Mouse (Mus musculus): ENCODE results near the gene Gtf2h5. TPM values are rescaled to one million over a fixed set of nuclear protein-coding genes. Genes with fewer than 3 reads are reported as not detected.

The Gtf2h5 gene
- polyA plus RNA-seq (2011; ENCODE audit: insufficient read length, low read depth, missing spikeins) = 69.2 and 75.1 TPM in 2 replicates

- TF ChIP-seq POLR2A (IDR thresholded peaks at IDR 0.05; ENCODE audit: low read depth, low read length) (peak; percentile 86), CTCF (IDR thresholded peaks at IDR 0.05; ENCODE audit: borderline replicate concordance, insufficient read depth, low read length) (no peak)
- peaks cover 2% of the 10 kb centered on the region; the same call in 1 of the 2 replicates for H3K4me1 ChIP-seq (ENCODE audit: control insufficient read depth, insufficient read depth, low read length)
- peak within 1 kb of the TSS; percentile 78 for H3K4me3 ChIP-seq (ENCODE audit: insufficient read depth, low read length)
- H3K27ac ChIP-seq (ENCODE audit: insufficient read depth, low read length) = peak within 1 kb of the TSS; percentile 3; the same call in 1 of the 2 replicates
Observed at GRCm38 (mm10) chr17:6079287-6080122, at the start of gene Gtf2h5, which contains the start of gene Serac1. Gene Gtf2h5 (plus strand): TSS chr17:6079786. Gene Serac1 (minus strand): TSS chr17:6079741.

- no peak for TF ChIP-seq CTCF (IDR thresholded peaks at IDR 0.05; ENCODE audit: borderline replicate concordance, insufficient read depth, low read length)
- no peak for TF ChIP-seq POLR2A (IDR thresholded peaks at IDR 0.05; ENCODE audit: low read depth, low read length)
- Histone ChIP-seq H3K27ac (ENCODE audit: insufficient read depth, low read length) (no peak overlapping the region), H3K4me1 (ENCODE audit: control insufficient read depth, insufficient read depth, low read length) (no peaks in the 10 kb centered on the region), H3K4me3 (ENCODE audit: insufficient read depth, low read length) (no peak overlapping the region)
Observed at GRCm38 (mm10) chr17:6035661-6036060, 43.9 kb upstream of the Gtf2h5 start.

GRCm38 (mm10) chr17:6036458-6036857 lies 43.1 kb upstream of the Gtf2h5 start:
- H3K27ac ChIP-seq (ENCODE audit: insufficient read depth, low read length) = no peak overlapping the region
- no peak for TF ChIP-seq POLR2A (IDR thresholded peaks at IDR 0.05; ENCODE audit: low read depth, low read length)
- H3K4me3 ChIP-seq (ENCODE audit: insufficient read depth, low read length) = no peak overlapping the region
- no peaks in the 10 kb centered on the region for H3K4me1 ChIP-seq (ENCODE audit: control insufficient read depth, insufficient read depth, low read length)

- H3K4me3 ChIP-seq (ENCODE audit: insufficient read depth, low read length) = no peak overlapping the region
- no peak overlapping the region for H3K27ac ChIP-seq (ENCODE audit: insufficient read depth, low read length)
- H3K4me1 ChIP-seq (ENCODE audit: control insufficient read depth, insufficient read depth, low read length) = no peaks in the 10 kb centered on the region
- no peak for TF ChIP-seq CTCF (IDR thresholded peaks at IDR 0.05; ENCODE audit: borderline replicate concordance, insufficient read depth, low read length)
- TF ChIP-seq POLR2A (IDR thresholded peaks at IDR 0.05; ENCODE audit: low read depth, low read length) = no peak
Observed at GRCm38 (mm10) chr17:6036872-6037271, 42.7 kb upstream of the Gtf2h5 start.

GRCm38 (mm10) chr17:6037507-6037906 lies 42.1 kb upstream of the Gtf2h5 start:
- no peaks in the 10 kb centered on the region for H3K4me1 ChIP-seq (ENCODE audit: control insufficient read depth, insufficient read depth, low read length)
- H3K27ac ChIP-seq (ENCODE audit: insufficient read depth, low read length) = no peak overlapping the region
- TF ChIP-seq POLR2A (IDR thresholded peaks at IDR 0.05; ENCODE audit: low read depth, low read length) = no peak
- TF ChIP-seq CTCF (IDR thresholded peaks at IDR 0.05; ENCODE audit: borderline replicate concordance, insufficient read depth, low read length) = no peak
- no peak overlapping the region for H3K4me3 ChIP-seq (ENCODE audit: insufficient read depth, low read length)

GRCm38 (mm10) chr17:6052801-6053200 lies 26.8 kb upstream of the Gtf2h5 start:
- H3K27ac ChIP-seq (ENCODE audit: insufficient read depth, low read length) = no peak overlapping the region
- no peak for TF ChIP-seq POLR2A (IDR thresholded peaks at IDR 0.05; ENCODE audit: low read depth, low read length)
- no peak for TF ChIP-seq CTCF (IDR thresholded peaks at IDR 0.05; ENCODE audit: borderline replicate concordance, insufficient read depth, low read length)
- no peak overlapping the region for H3K4me3 ChIP-seq (ENCODE audit: insufficient read depth, low read length)
- H3K4me1 ChIP-seq (ENCODE audit: control insufficient read depth, insufficient read depth, low read length) = no peaks in the 10 kb centered on the region

GRCm38 (mm10) chr17:6054934-6055355 lies 24.6 kb upstream of the Gtf2h5 start:
- H3K4me1 ChIP-seq (ENCODE audit: control insufficient read depth, insufficient read depth, low read length) = no peaks in the 10 kb centered on the region
- H3K27ac ChIP-seq (ENCODE audit: insufficient read depth, low read length) = no peak overlapping the region
- no peak overlapping the region for H3K4me3 ChIP-seq (ENCODE audit: insufficient read depth, low read length)
- TF ChIP-seq CTCF (IDR thresholded peaks at IDR 0.05; ENCODE audit: borderline replicate concordance, insufficient read depth, low read length) = peak; percentile 38; the same call in 1 of the 2 replicates
- no peak for TF ChIP-seq POLR2A (IDR thresholded peaks at IDR 0.05; ENCODE audit: low read depth, low read length)

GRCm38 (mm10) chr17:6062793-6063192 lies 16.8 kb upstream of the Gtf2h5 start:
- Histone ChIP-seq H3K4me1 (ENCODE audit: control insufficient read depth, insufficient read depth, low read length) (no peaks in the 10 kb centered on the region), H3K4me3 (ENCODE audit: insufficient read depth, low read length) (no peak overlapping the region), H3K27ac (ENCODE audit: insufficient read depth, low read length) (no peak overlapping the region)
- TF ChIP-seq POLR2A (IDR thresholded peaks at IDR 0.05; ENCODE audit: low read depth, low read length) (no peak), CTCF (IDR thresholded peaks at IDR 0.05; ENCODE audit: borderline replicate concordance, insufficient read depth, low read length) (no peak)

- Histone ChIP-seq H3K27ac (ENCODE audit: insufficient read depth, low read length) (no peak overlapping the region), H3K4me1 (ENCODE audit: control insufficient read depth, insufficient read depth, low read length) (no peaks in the 10 kb centered on the region), H3K4me3 (ENCODE audit: insufficient read depth, low read length) (no peak overlapping the region)
- TF ChIP-seq POLR2A (IDR thresholded peaks at IDR 0.05; ENCODE audit: low read depth, low read length) (no peak), CTCF (IDR thresholded peaks at IDR 0.05; ENCODE audit: borderline replicate concordance, insufficient read depth, low read length) (no peak)
Observed at GRCm38 (mm10) chr17:6063532-6063931, 16.1 kb upstream of the Gtf2h5 start.

- TF ChIP-seq POLR2A (IDR thresholded peaks at IDR 0.05; ENCODE audit: low read depth, low read length) = no peak
- no peak for TF ChIP-seq CTCF (IDR thresholded peaks at IDR 0.05; ENCODE audit: borderline replicate concordance, insufficient read depth, low read length)
- Histone ChIP-seq H3K4me3 (ENCODE audit: insufficient read depth, low read length) (no peak overlapping the region), H3K4me1 (ENCODE audit: control insufficient read depth, insufficient read depth, low read length) (no peaks in the 10 kb centered on the region), H3K27ac (ENCODE audit: insufficient read depth, low read length) (no peak overlapping the region)
Observed at GRCm38 (mm10) chr17:6066021-6066420, 13.6 kb upstream of the Gtf2h5 start.
